Mouse (Mus musculus) limb, embryonic 11.5 days (tissue): Measurements from ENCODE around the gene Alas2. TPM values are rescaled to one million over a fixed set of nuclear protein-coding genes. Genes with fewer than 3 reads are reported as not detected.

ENCODE experiments used
- ATAC-seq: fragments of 200-750 bp; cut with Nextera tagmentation; 2 replicates; pipeline ENCODE4 v1.8.0; 2017; ENCODE audit warnings: low read depth; ENCODE audit not compliant: insufficient number of reproducible peaks, low FRiP score, low TSS enrichment
- DNase-seq: peaks from one replicate; pipeline ENCODE4 v3.0.0-alpha.2; 2015; ENCODE audit warnings: low spot score
- H3K27ac ChIP-seq: fragments of 300-500 bp; sonication (generic); replicated peaks from 2 replicates; pipeline ENCODE4 v1.5.1; 2014; ENCODE audit warnings: low read depth, mild to moderate bottlenecking, low read length
- H3K27me3 ChIP-seq: fragments of 300-500 bp; sonication (generic); 2 replicates; pipeline ENCODE4 v1.6.1; 2014; ENCODE audit warnings: mild to moderate bottlenecking, low read length, mixed read lengths; ENCODE audit not compliant: control insufficient read depth, insufficient read depth
- H3K36me3 ChIP-seq: fragments of 300-500 bp; sonication (generic); 2 replicates; pipeline ENCODE4 v1.6.1; 2014; ENCODE audit warnings: mild to moderate bottlenecking, low read length, moderate library complexity, mixed read lengths; ENCODE audit not compliant: control insufficient read depth, insufficient read depth
- H3K4me1 ChIP-seq: fragments of 300-500 bp; sonication (generic); 2 replicates; pipeline ENCODE4 v1.6.1; 2014; ENCODE audit warnings: low read length, mixed read lengths; ENCODE audit not compliant: control insufficient read depth, insufficient read depth
- H3K4me2 ChIP-seq: fragments of 300-500 bp; sonication (generic); 2 replicates; pipeline ENCODE4 v1.6.1; 2014; ENCODE audit warnings: low read depth, mild to moderate bottlenecking, moderate library complexity; ENCODE audit not compliant: severe bottlenecking
- H3K4me3 ChIP-seq: fragments of 300-500 bp; sonication (generic); 2 replicates; pipeline ENCODE4 v1.5.1; 2014; ENCODE audit warnings: low read depth, low read length
- H3K9ac ChIP-seq: fragments of 300-500 bp; sonication (generic); 2 replicates; pipeline ENCODE4 v1.6.1; 2014; ENCODE audit warnings: mild to moderate bottlenecking, low read length
- H3K9me3 ChIP-seq: fragments of 300-500 bp; sonication (generic); 2 replicates; pipeline ENCODE4 v1.6.1; 2016; ENCODE audit warnings: low read length; ENCODE audit not compliant: control insufficient read depth
- WGBS: fragments of 180-500 bp; shearing (Covaris S2); extraction: QIAGEN DNeasy Blood & Tissue Kit; methylation state at CpG from one replicate; pipeline ENCODE4 v1.1.7; 2014; 5-methylcytosine and 5-hydroxymethylcytosine counted together
- microRNA-seq: library from miRNA; unstranded; fragments of <30 nt; microRNA quantifications from one replicate; pipeline ENCODE4, GENCODE M21; 2016
- polyA plus RNA-seq: library from polyadenylated mRNA; unstranded; fragments of >200 nt; fragmentation: Nextera tagmentation; extraction: Ambion mirVana; gene quantifications from 2 replicates; pipeline ENCODE4 v1.2.1, GENCODE M21; 2014

Gene Alas2
- polyA plus RNA-seq, 1 experiment from 2014 or later = 40.7 TPM

GRCm38 (mm10) chrX:150593266-150594035, 46.3 kb downstream of the Alas2 start:
- Histone ChIP-seq H3K27ac (no peak overlapping the region), H3K36me3 (no peaks in the 10 kb centered on the region), H3K9ac (no peak overlapping the region), H3K4me3 (no peak overlapping the region), H3K4me1 (no peaks in the 10 kb centered on the region), H3K4me2 (no peak overlapping the region), H3K9me3 (no peaks in the 10 kb centered on the region), H3K27me3 (no peaks in the 10 kb centered on the region)
- 89% methylated on average over 12 of the region's 12 CpGs for WGBS
- DNase-seq (no peak), ATAC-seq (no peak)

- Histone ChIP-seq H3K36me3 (no peaks in the 10 kb centered on the region), H3K9me3 (no peaks in the 10 kb centered on the region), H3K27ac (no peak overlapping the region), H3K4me2 (no peak overlapping the region), H3K4me1 (no peaks in the 10 kb centered on the region), H3K9ac (no peak overlapping the region), H3K4me3 (no peak overlapping the region), H3K27me3 (no peaks in the 10 kb centered on the region)
- ATAC-seq (no peak), DNase-seq (no peak)
- WGBS = 85% methylated on average over 3 of the region's 3 CpGs
These were observed 47.0 kb downstream of the Alas2 start for GRCm38 (mm10) chrX:150594176-150594575.

- no peaks in the 10 kb centered on the region for H3K4me1 ChIP-seq
- H3K9ac ChIP-seq = no peak overlapping the region
- no peak overlapping the region for H3K27ac ChIP-seq
- WGBS = 83% methylated on average over 9 of the region's 9 CpGs
- DNase-seq (no peak), ATAC-seq (no peak)
- H3K4me3 ChIP-seq = no peak overlapping the region
- H3K9me3 ChIP-seq = no peaks in the 10 kb centered on the region
- no peaks in the 10 kb centered on the region for H3K27me3 ChIP-seq
- H3K4me2 ChIP-seq = no peak overlapping the region
- H3K36me3 ChIP-seq = no peaks in the 10 kb centered on the region
These were observed 48.0 kb downstream of the Alas2 start for GRCm38 (mm10) chrX:150595016-150595760.

GRCm38 (mm10) chrX:150598882-150599281, 51.7 kb downstream of the Alas2 start:
- H3K27me3 ChIP-seq = no peaks in the 10 kb centered on the region
- 80% methylated on average over 2 of the region's 2 CpGs for WGBS
- H3K4me3 ChIP-seq = no peak overlapping the region
- DNase-seq = no peak
- ATAC-seq = no peak
- no peak overlapping the region for H3K4me2 ChIP-seq
- H3K9me3 ChIP-seq = no peaks in the 10 kb centered on the region
- H3K27ac ChIP-seq = no peak overlapping the region
- H3K9ac ChIP-seq = no peak overlapping the region
- H3K36me3 ChIP-seq = no peaks in the 10 kb centered on the region
- no peaks in the 10 kb centered on the region for H3K4me1 ChIP-seq

Small RNAs within 50 kb of the gene (microRNA-seq; reads per million reads assigned to microRNA genes)
- not detected for gene Mir3620

Other genes with a start within 250 kb of the Alas2 start
- gene Tmem29, start 88.2 kb upstream of the Alas2 start, polyA plus RNA-seq = 40.3 and 42.9 TPM in 2 replicates
- 10.2 and 12.0 TPM in 2 replicates for gene Pfkfb1, start 40.9 kb downstream of the Alas2 start, polyA plus RNA-seq
- gene Apex2, start 42.5 kb downstream of the Alas2 start, polyA plus RNA-seq = 29.6 and 30.4 TPM in 2 replicates
- 39.2 and 43.9 TPM in 2 replicates for gene Tro, start 110.2 kb downstream of the Alas2 start, polyA plus RNA-seq